Mouse (Mus musculus) liver, embryonic 13.5 days (tissue): Measurements from ENCODE around the gene Slc30a1. TPM values are rescaled to one million over a fixed set of nuclear protein-coding genes. Genes with fewer than 3 reads are reported as not detected.
A peak's percentile ranks its signal among the peaks of the same experiment; 100 is the strongest.

ENCODE experiments used
- ATAC-seq: fragments of 200-750 bp; cut with Nextera tagmentation; 2 replicates; pipeline ENCODE4 v1.8.0; 2017; ENCODE audit warnings: low read depth, mild to moderate bottlenecking, moderate number of reproducible peaks, moderate library complexity
- DNase-seq: peaks from one replicate; pipeline ENCODE4 v3.0.0; 2022
- H3K27ac ChIP-seq: fragments of 300-500 bp; sonication (generic); 2 replicates; pipeline ENCODE4 v1.5.1; 2015; ENCODE audit warnings: moderate library complexity, mild to moderate bottlenecking, inconsistent platforms
- H3K27me3 ChIP-seq: fragments of 300-500 bp; sonication (generic); 2 replicates; pipeline ENCODE4 v1.6.1; 2015; ENCODE audit warnings: mild to moderate bottlenecking, inconsistent platforms
- H3K36me3 ChIP-seq: fragments of 300-500 bp; sonication (generic); 2 replicates; pipeline ENCODE4 v1.6.1; 2015; ENCODE audit warnings: mild to moderate bottlenecking, inconsistent platforms
- H3K4me1 ChIP-seq: fragments of 300-500 bp; sonication (generic); replicated peaks from 2 replicates; pipeline ENCODE4 v1.6.1; 2015; ENCODE audit warnings: inconsistent platforms
- H3K4me2 ChIP-seq: fragments of 300-500 bp; sonication (generic); 2 replicates; pipeline ENCODE4 v1.6.1; 2015; ENCODE audit warnings: inconsistent platforms, mild to moderate bottlenecking, moderate library complexity
- H3K4me3 ChIP-seq: fragments of 300-500 bp; sonication (generic); replicated peaks from 2 replicates; pipeline ENCODE4 v1.5.1; 2015; ENCODE audit warnings: mild to moderate bottlenecking, inconsistent platforms
- H3K9ac ChIP-seq: fragments of 300-500 bp; sonication (generic); 2 replicates; pipeline ENCODE4 v1.6.1; 2015; ENCODE audit warnings: mild to moderate bottlenecking, inconsistent platforms
- H3K9me3 ChIP-seq: fragments of 300-500 bp; sonication (generic); replicated peaks from 2 replicates; pipeline ENCODE4 v1.6.1; 2016; ENCODE audit warnings: inconsistent platforms
- WGBS: fragments of 180-500 bp; shearing (Covaris S2); methylation state at CpG from one replicate; pipeline ENCODE4 v1.1.7; 2015; ENCODE audit not compliant: insufficient replicate concordance; 5-methylcytosine and 5-hydroxymethylcytosine counted together
- polyA plus RNA-seq: library from polyadenylated mRNA; unstranded; fragments of >200 nt; fragmentation: Nextera tagmentation; extraction: Ambion mirVana; gene quantifications from 2 replicates; pipeline ENCODE4 v1.2.1, GENCODE M21; 2015

Gene Slc30a1
- polyA plus RNA-seq, 1 experiment from 2014 or later: 2.7 TPM

DNA sequence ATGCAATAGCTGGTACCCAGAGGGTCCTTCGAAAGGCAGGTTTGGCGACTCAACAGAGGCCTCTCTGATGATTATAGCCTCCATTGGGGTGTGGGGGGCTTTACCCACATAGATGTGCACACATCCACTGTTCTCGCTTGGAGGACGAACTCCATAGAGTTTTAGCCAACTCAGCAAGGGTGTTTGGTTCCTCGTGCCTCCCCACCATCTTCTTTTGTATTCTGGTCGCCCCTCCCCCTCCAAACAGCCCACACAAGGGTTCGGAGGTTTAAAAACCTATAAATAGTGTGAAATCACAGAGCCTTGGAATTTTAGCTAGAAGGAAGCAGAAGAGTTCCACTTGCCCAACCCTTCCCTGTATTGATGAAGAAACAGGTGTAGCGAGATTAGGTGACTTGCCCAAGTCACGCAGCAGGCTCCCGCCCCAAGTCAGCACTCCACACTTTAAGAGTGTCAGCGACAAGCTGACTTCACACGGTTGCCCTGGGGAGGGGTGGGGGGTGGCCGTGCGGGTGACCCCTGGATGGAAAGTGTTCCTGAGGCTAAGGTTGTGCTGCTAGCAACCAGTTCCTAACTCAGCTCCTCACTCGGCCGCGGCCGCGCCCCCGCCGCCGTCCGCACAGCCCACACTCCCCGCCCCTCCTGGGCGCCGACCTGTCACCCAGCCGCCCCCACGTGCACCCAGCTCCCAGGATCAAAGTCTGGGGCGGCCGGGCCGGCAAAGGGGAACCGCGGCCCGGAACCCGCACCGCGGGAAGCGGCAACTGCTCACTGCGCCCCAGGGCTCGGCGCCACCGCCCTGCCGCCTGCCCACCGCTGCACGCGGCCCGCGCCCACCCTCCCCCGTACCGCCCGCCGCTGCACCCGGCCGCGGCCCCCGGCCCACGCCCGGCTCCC lies 682 bp upstream of the Slc30a1 start:
- H3K9me3 ChIP-seq: no peaks in the 10 kb centered on the region
- DNase-seq (peak; percentile 64), ATAC-seq (peak; percentile 66)
- 0 out of 2 replicates have a peak, but pooled peaks cover 9% of the 10 kb centered on the region for H3K27me3 ChIP-seq
- peak overlapping the region; percentile 83 for H3K9ac ChIP-seq
- 8% methylated on average over 42 of the region's 58 CpGs for WGBS
- peak overlapping the region; percentile 90 for H3K4me2 ChIP-seq
- peak overlapping the region; percentile 98 for H3K4me3 ChIP-seq
- H3K27ac ChIP-seq: peak overlapping the region; percentile 85
- peaks cover 44% of the 10 kb centered on the region for H3K4me1 ChIP-seq
- H3K36me3 ChIP-seq: peaks cover 26% of the 10 kb centered on the region

DNA sequence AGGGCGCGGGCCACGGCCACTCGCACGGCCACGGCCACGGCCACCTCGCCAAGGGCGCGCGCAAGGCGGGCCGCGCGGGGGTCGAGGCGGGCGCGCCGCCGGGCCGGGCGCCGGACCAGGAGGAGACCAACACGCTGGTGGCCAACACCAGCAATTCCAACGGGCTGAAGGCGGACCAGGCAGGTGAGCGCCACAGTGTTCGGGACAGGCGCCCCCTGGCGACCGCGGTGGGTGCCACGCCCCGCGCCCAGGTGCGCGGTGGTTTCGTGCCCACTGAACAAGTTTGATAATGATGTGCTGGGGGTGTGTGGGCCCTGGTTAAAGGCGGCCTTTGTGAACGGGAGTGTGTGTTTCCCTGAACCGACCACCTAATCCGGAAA lies 854 bp downstream of the Slc30a1 start:
- DNase-seq (peak; percentile 83), ATAC-seq (peak; percentile 56)
- under 1% methylated on average over 43 of the region's 43 CpGs for WGBS
- H3K9ac ChIP-seq: peak overlapping the region; percentile 98
- H3K27me3 ChIP-seq: 0 out of 2 replicates have a peak, but pooled peaks cover 3% of the 10 kb centered on the region
- H3K4me2 ChIP-seq: peak overlapping the region; percentile 97
- H3K4me3 ChIP-seq: peak overlapping the region; percentile 98
- peaks cover 38% of the 10 kb centered on the region for H3K36me3 ChIP-seq
- no peaks in the 10 kb centered on the region for H3K9me3 ChIP-seq
- H3K4me1 ChIP-seq: peaks cover 58% of the 10 kb centered on the region
- H3K27ac ChIP-seq: peak overlapping the region; percentile 92

DNA sequence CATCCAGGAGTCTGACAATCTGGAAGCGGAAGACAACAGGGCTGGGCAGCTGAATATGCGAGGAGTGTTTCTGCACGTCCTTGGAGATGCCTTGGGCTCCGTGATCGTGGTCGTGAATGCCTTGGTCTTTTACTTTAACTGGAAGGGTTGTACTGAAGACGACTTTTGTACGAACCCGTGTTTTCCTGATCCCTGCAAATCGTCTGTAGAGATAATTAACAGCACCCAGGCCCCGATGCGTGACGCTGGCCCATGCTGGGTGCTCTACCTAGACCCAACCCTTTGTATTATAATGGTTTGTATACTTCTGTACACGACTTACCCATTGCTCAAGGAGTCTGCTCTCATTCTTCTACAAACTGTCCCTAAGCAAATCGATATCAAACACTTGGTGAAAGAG lies 2.3 kb downstream of the Slc30a1 start:
- no peak for ATAC-seq
- no peak for DNase-seq
- 88% methylated on average over 15 of the region's 15 CpGs for WGBS
- Histone ChIP-seq H3K4me3 (peak overlapping the region; percentile 98), H3K4me1 (peaks cover 60% of the 10 kb centered on the region), H3K9ac (peak overlapping the region; percentile 98), H3K27ac (no peak overlapping the region), H3K4me2 (peak overlapping the region; percentile 97), H3K9me3 (no peaks in the 10 kb centered on the region), H3K36me3 (peaks cover 41% of the 10 kb centered on the region), H3K27me3 (0 out of 2 replicates have a peak, but pooled peaks cover 3% of the 10 kb centered on the region)

DNA sequence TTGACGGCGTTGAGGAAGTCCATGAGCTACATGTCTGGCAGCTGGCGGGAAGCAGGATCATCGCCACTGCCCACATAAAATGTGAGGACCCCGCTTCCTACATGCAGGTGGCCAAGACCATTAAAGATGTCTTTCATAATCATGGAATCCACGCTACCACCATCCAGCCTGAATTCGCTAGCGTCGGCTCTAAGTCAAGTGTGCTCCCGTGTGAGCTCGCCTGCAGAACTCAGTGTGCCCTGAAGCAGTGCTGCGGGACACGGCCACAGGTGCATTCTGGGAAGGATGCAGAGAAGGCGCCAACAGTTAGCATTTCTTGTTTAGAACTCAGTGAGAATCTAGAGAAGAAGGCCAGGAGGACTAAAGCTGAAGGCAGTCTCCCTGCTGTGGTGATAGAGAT lies 2.7 kb downstream of the Slc30a1 start:
- Histone ChIP-seq H3K27ac (no peak overlapping the region), H3K9ac (peak overlapping the region; percentile 19; the same call in 1 of the 2 replicates), H3K4me1 (peaks cover 60% of the 10 kb centered on the region), H3K9me3 (no peaks in the 10 kb centered on the region), H3K27me3 (0 out of 2 replicates have a peak, but pooled peaks cover 3% of the 10 kb centered on the region), H3K4me3 (peak overlapping the region; percentile 98), H3K36me3 (peaks cover 41% of the 10 kb centered on the region), H3K4me2 (peak overlapping the region; percentile 97)
- whole genome bisulfite sequencing: 92% methylated on average over 14 of the region's 14 CpGs
- ATAC-seq: no peak
- DNase-seq: no peak

DNA sequence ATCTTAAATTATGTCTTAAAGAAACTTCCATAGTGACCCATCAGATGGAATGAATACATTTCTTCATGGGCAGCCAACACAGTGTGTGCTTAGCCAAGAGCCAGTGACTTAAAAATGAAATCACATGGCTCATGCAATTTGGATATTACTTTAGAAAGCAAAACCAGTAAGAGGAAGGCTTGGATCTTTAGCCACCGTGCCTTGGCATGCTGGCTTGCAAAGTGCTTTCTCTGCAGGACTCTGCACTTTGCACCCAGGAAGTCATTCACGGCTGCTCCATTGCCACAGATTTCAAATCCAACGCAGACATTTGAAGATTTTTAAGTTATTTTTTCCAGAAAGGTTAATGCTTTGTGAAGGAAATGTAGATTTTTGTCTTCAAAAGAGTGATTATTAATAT lies 4.1 kb downstream of the Slc30a1 start:
- H3K36me3 ChIP-seq: peaks cover 41% of the 10 kb centered on the region
- WGBS: 54% methylated on average over 3 of the region's 3 CpGs
- ATAC-seq (no peak), DNase-seq (no peak)
- peak overlapping the region; percentile 16; the same call in 1 of the 2 replicates for H3K27ac ChIP-seq
- H3K4me1 ChIP-seq: peaks cover 55% of the 10 kb centered on the region
- H3K27me3 ChIP-seq: no peaks in the 10 kb centered on the region
- H3K9ac ChIP-seq: peak overlapping the region; percentile 57
- peak overlapping the region; percentile 38 for H3K4me3 ChIP-seq
- H3K4me2 ChIP-seq: peak overlapping the region; percentile 97
- H3K9me3 ChIP-seq: no peaks in the 10 kb centered on the region

DNA sequence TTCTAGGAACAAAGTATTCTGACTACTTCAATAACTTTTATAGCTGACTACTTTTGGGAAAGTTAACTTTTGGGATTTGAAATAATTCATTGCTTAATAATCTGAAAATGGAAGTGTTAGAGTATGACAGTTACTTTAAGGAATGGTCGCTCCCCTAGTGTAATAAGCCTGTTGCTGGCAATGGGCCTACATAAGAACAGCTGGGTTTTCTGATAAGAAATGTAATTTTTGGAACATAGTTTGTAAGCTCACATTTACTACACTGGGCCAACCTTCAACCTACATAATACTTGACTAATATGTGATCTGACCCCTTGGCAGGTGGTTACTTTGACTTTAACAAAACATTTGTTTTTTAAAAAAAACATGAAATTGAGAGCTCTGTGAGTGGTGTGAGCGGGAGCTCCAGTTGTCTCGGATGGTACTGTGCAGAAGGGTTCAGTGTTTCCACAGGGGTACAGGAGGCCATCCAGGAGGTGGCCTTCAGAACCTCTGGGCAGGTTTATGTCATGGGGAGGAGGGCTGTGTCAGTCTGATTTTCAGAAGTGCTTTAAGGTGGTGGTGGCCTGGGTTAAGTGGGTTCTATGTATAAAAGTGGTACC lies 4.6 kb downstream of the Slc30a1 start:
- Histone ChIP-seq H3K4me1 (peaks cover 50% of the 10 kb centered on the region), H3K4me3 (peak overlapping the region; percentile 43), H3K9me3 (no peaks in the 10 kb centered on the region), H3K27me3 (no peaks in the 10 kb centered on the region), H3K36me3 (peaks cover 41% of the 10 kb centered on the region), H3K4me2 (peak overlapping the region; percentile 97), H3K9ac (peak overlapping the region; percentile 59), H3K27ac (peak overlapping the region; percentile 34; the same call in 1 of the 2 replicates)
- 55% methylated on average over 3 of the region's 3 CpGs for WGBS
- no peak for ATAC-seq
- no peak for DNase-seq

DNA sequence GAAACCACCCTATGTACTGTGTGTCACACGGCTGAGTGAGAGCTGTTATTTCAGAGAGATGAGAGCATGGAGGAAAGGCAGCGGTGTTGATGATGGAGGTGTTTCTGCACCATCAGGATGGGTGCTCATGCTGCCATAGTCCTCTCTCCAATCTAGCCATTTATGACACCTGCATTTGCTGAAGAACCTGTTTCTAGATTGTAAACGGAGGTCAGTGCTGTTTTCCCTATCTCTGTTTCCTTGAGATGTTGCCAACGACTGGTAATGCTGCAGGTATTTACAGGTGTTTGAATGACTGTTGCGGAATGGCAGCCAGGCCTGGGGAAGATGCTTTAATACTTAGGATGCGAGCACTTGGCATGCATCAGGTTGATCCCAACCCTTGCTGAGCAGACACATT lies 8.1 kb downstream of the Slc30a1 start:
- no peak overlapping the region for H3K4me2 ChIP-seq
- H3K27me3 ChIP-seq: no peaks in the 10 kb centered on the region
- DNase-seq: no peak
- no peak for ATAC-seq
- H3K9ac ChIP-seq: no peak overlapping the region
- H3K27ac ChIP-seq: no peak overlapping the region
- 82% methylated on average over 6 of the region's 6 CpGs for WGBS
- no peak overlapping the region for H3K4me3 ChIP-seq
- H3K4me1 ChIP-seq: peaks cover 28% of the 10 kb centered on the region
- peaks cover 24% of the 10 kb centered on the region for H3K36me3 ChIP-seq
- no peaks in the 10 kb centered on the region for H3K9me3 ChIP-seq

DNA sequence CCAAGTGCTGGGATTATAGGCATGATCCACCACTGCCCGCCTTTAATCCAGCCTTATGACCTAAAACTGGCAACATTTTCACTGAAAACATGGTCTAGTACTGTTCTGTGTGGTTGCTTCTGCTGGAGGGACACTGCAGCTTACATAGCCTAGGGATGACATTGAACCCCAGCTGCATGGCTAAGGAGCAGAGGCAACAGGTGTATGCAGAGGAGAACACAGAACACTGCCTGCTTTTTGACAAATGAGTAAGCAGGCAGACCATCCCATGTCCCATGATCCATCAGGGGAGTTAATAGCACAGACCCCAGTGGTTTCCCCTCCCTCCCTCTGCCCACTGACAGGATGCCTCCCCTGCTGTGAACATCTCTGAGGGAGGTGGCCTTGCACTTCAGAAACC lies 9.0 kb downstream of the Slc30a1 start:
- Histone ChIP-seq H3K4me1 (peaks cover 19% of the 10 kb centered on the region), H3K27me3 (no peaks in the 10 kb centered on the region), H3K4me3 (no peak overlapping the region), H3K36me3 (peaks cover 15% of the 10 kb centered on the region), H3K9ac (no peak overlapping the region), H3K9me3 (no peaks in the 10 kb centered on the region), H3K4me2 (no peak overlapping the region), H3K27ac (no peak overlapping the region)
- WGBS: 62% methylated on average over 1 of the region's 1 CpGs
- ATAC-seq (no peak), DNase-seq (no peak)

DNA sequence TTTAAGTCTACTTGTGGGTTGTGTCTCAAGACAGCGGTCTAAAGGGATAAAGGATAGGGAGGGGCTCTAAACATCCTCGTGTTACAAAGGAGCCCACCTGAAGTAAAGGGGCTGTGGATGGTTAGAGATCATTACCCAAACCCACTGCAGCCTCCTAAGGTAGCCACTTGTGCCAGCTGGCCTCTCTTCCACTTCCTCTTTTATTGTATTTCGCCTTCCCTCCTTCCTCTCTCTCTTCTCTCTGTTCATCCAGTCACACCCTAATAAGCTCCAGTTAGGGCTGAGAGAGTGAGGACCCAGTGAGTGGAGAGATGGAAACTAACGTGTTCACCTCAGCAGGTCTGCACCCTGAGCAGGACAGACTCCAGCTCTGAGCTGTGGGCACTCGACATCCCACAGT lies 10.3 kb downstream of the Slc30a1 start:
- Histone ChIP-seq H3K4me3 (no peak overlapping the region), H3K27ac (no peak overlapping the region), H3K27me3 (no peaks in the 10 kb centered on the region), H3K9me3 (no peaks in the 10 kb centered on the region), H3K4me2 (no peak overlapping the region), H3K9ac (no peak overlapping the region), H3K4me1 (peaks cover 6% of the 10 kb centered on the region), H3K36me3 (peaks cover 9% of the 10 kb centered on the region)
- DNase-seq (no peak), ATAC-seq (no peak)
- WGBS: 38% methylated on average over 5 of the region's 5 CpGs

DNA sequence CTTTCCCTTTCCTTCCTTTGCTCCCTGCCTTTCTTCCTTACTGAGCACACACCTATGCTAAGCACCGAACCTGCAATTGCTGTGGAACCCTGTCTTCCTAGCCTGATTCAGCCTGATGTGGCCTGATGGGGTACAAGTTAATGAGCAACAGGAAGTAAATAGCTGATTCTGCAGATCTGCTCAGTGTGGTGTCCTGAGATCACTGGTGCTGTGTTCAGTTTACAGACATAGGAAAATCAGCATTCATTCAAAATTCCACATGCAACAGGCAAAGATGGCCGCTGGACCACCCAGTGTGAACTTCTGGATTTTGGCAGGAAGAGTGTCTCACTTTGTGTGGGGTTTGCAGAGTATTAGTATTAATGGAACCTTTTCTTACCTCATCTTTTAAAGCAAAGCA lies 12.8 kb downstream of the Slc30a1 start:
- H3K9ac ChIP-seq: no peak overlapping the region
- no peak overlapping the region for H3K27ac ChIP-seq
- no peaks in the 10 kb centered on the region for H3K9me3 ChIP-seq
- no peak overlapping the region for H3K4me2 ChIP-seq
- WGBS: 61% methylated on average over 2 of the region's 2 CpGs
- H3K36me3 ChIP-seq: no peaks in the 10 kb centered on the region
- ATAC-seq: no peak; the same call in 1 of the 2 replicates
- no peak overlapping the region for H3K4me3 ChIP-seq
- DNase-seq: no peak
- no peaks in the 10 kb centered on the region for H3K4me1 ChIP-seq
- no peaks in the 10 kb centered on the region for H3K27me3 ChIP-seq

DNA sequence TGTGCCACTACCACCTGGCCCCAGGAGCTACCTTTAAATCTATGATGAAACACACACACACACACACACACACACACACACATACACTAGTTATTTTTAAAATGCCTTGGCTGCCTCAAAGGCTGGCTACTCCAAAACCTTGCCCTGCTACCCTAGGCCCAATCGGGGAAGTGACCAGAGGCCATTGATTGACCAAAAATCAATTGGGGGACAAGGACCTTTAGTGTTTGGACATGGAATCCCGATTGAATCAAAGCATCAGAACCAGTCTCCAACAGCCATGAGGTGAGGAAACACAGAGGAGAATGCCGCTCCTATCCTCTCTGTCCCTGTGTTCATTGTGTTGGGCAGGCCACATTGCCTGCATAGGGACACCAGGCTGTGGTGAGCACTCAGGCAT lies 15.1 kb downstream of the Slc30a1 start:
- DNase-seq: no peak
- Histone ChIP-seq H3K4me3 (no peak overlapping the region), H3K4me1 (no peaks in the 10 kb centered on the region), H3K9ac (no peak overlapping the region), H3K9me3 (no peaks in the 10 kb centered on the region), H3K27ac (no peak overlapping the region), H3K27me3 (no peaks in the 10 kb centered on the region; the same call in 1 of the 2 replicates), H3K36me3 (no peaks in the 10 kb centered on the region), H3K4me2 (no peak overlapping the region)
- no peak for ATAC-seq
- WGBS: 64% methylated on average over 3 of the region's 3 CpGs
